22 mouse cellular contexts compared by ENCODE assay signal in genomic region chr10:105741736-105742135, GRCm38 (mm10).
A peak's percentile ranks its signal among the peaks of the same experiment; 100 is the strongest.
DNase-seq lines count a peak whose midpoint lies in the region; ATAC-seq and TF ChIP-seq lines count a peak whose summit lies in the region.
"Had no signal": no experiment of that assay in that cellular context is flagged by ENCODE, and none has a peak within 500 bp of the region (broad histone marks: within the 10 kb centered on the region; RNA-seq: fewer than 3 reads in every experiment).

No protein-coding gene starts in this region.

- no peak overlapping the region for H3K4me2 ChIP-seq in forebrain, embryonic 13.5 days
- no peak overlapping the region for H3K4me2 ChIP-seq in forebrain, embryonic 15.5 days (replicated peaks)
- H3K4me2 ChIP-seq in midbrain, embryonic 12.5 days (replicated peaks) = no peak overlapping the region
- no peak overlapping the region for H3K4me2 ChIP-seq in midbrain, embryonic 13.5 days (replicated peaks)
- H3K4me2 ChIP-seq in neural tube, embryonic 13.5 days = no peak overlapping the region
- H3K4me2 ChIP-seq in forebrain, postnatal 0 days (ENCODE audit: low read depth) = no peak overlapping the region
- H3K4me2 ChIP-seq: embryonic facial prominence, embryonic 13.5 days; heart, embryonic 11.5 days; heart, embryonic 15.5 days; hindbrain, embryonic 15.5 days had no signal

- H3K9me3 ChIP-seq in forebrain, embryonic 13.5 days (replicated peaks) = no peaks in the 10 kb centered on the region
- no peaks in the 10 kb centered on the region for H3K9me3 ChIP-seq in forebrain, embryonic 15.5 days
- H3K9me3 ChIP-seq in midbrain, embryonic 12.5 days = no peaks in the 10 kb centered on the region
- no peaks in the 10 kb centered on the region for H3K9me3 ChIP-seq in midbrain, embryonic 13.5 days
- no peaks in the 10 kb centered on the region for H3K9me3 ChIP-seq in neural tube, embryonic 13.5 days
- no peaks in the 10 kb centered on the region for H3K9me3 ChIP-seq in forebrain, postnatal 0 days (ENCODE audit: low read length)
- H3K9me3 ChIP-seq: embryonic facial prominence, embryonic 13.5 days; heart, embryonic 15.5 days; hindbrain, embryonic 15.5 days had no signal

- H3K9ac ChIP-seq in forebrain, embryonic 13.5 days = no peak overlapping the region
- no peak overlapping the region for H3K9ac ChIP-seq in forebrain, embryonic 15.5 days (replicated peaks)
- no peak overlapping the region for H3K9ac ChIP-seq in midbrain, embryonic 12.5 days (replicated peaks)
- no peak overlapping the region for H3K9ac ChIP-seq in midbrain, embryonic 13.5 days (replicated peaks)
- no peak overlapping the region for H3K9ac ChIP-seq in neural tube, embryonic 13.5 days
- no peak overlapping the region for H3K9ac ChIP-seq in forebrain, postnatal 0 days
- H3K9ac ChIP-seq: embryonic facial prominence, embryonic 13.5 days; heart, embryonic 15.5 days; hindbrain, embryonic 15.5 days had no signal

- H3K4me3 ChIP-seq in forebrain, embryonic 13.5 days = no peak overlapping the region
- H3K4me3 ChIP-seq in forebrain, embryonic 15.5 days = no peak overlapping the region
- H3K4me3 ChIP-seq in midbrain, embryonic 12.5 days = no peak overlapping the region
- H3K4me3 ChIP-seq in midbrain, embryonic 13.5 days (replicated peaks) = no peak overlapping the region
- no peak overlapping the region for H3K4me3 ChIP-seq in neural tube, embryonic 13.5 days
- no peak overlapping the region for H3K4me3 ChIP-seq in forebrain, postnatal 0 days (ENCODE audit: low read depth, low read length)
- H3K4me3 ChIP-seq: embryonic facial prominence, embryonic 13.5 days; heart, adult 2 months; heart, embryonic 15.5 days; hindbrain, embryonic 15.5 days had no signal

- H3K27me3 ChIP-seq in forebrain, embryonic 13.5 days = no peaks in the 10 kb centered on the region
- no peaks in the 10 kb centered on the region for H3K27me3 ChIP-seq in forebrain, embryonic 15.5 days
- no peaks in the 10 kb centered on the region for H3K27me3 ChIP-seq in midbrain, embryonic 12.5 days
- H3K27me3 ChIP-seq in midbrain, embryonic 13.5 days = no peaks in the 10 kb centered on the region
- no peaks in the 10 kb centered on the region for H3K27me3 ChIP-seq in neural tube, embryonic 13.5 days
- H3K27me3 ChIP-seq in forebrain, postnatal 0 days (ENCODE audit: insufficient read depth, low read length) = no peaks in the 10 kb centered on the region
- H3K27me3 ChIP-seq: CH12.LX; embryonic facial prominence, embryonic 13.5 days; heart, embryonic 15.5 days; hindbrain, embryonic 15.5 days had no signal

- WGBS in forebrain, embryonic 13.5 days = 33% methylated on average over 6 of the region's 6 CpGs
- WGBS in forebrain, embryonic 15.5 days = 31% methylated on average over 6 of the region's 6 CpGs
- WGBS in midbrain, embryonic 12.5 days = 70% methylated on average over 6 of the region's 6 CpGs
- WGBS in midbrain, embryonic 13.5 days = 57% methylated on average over 6 of the region's 6 CpGs
- WGBS in neural tube, embryonic 13.5 days = 55% methylated on average over 6 of the region's 6 CpGs
- WGBS in forebrain, postnatal 0 days = 34% methylated on average over 6 of the region's 6 CpGs

- TF ChIP-seq CTCF in forebrain, postnatal 0 days (IDR thresholded peaks at IDR 0.05; ENCODE audit: low read depth) = no peak

- H3K36me3 ChIP-seq in forebrain, embryonic 13.5 days (ENCODE audit: poor library complexity, severe bottlenecking) = no peaks in the 10 kb centered on the region
- no peaks in the 10 kb centered on the region for H3K36me3 ChIP-seq in forebrain, embryonic 15.5 days
- no peaks in the 10 kb centered on the region for H3K36me3 ChIP-seq in midbrain, embryonic 12.5 days
- no peaks in the 10 kb centered on the region for H3K36me3 ChIP-seq in midbrain, embryonic 13.5 days
- no peaks in the 10 kb centered on the region for H3K36me3 ChIP-seq in neural tube, embryonic 13.5 days
- no peaks in the 10 kb centered on the region for H3K36me3 ChIP-seq in forebrain, postnatal 0 days (ENCODE audit: insufficient read depth)
- H3K36me3 ChIP-seq: embryonic facial prominence, embryonic 13.5 days; heart, embryonic 15.5 days; hindbrain, embryonic 15.5 days had no signal

- peak; percentile 45; the same call in 1 of the 2 replicates for ATAC-seq in forebrain, embryonic 13.5 days
- ATAC-seq in forebrain, embryonic 15.5 days (replicated peaks) = no peak
- ATAC-seq in midbrain, embryonic 12.5 days (ENCODE audit: low FRiP score, low read depth) = 0 out of 2 replicates have a peak, but pooled peaks have one; percentile 19
- no peak for ATAC-seq in midbrain, embryonic 13.5 days
- 0 out of 2 replicates have a peak, but pooled peaks have one; percentile 43 for ATAC-seq in neural tube, embryonic 13.5 days (ENCODE audit: low read depth)
- peak; percentile 27; the same call in 1 of the 2 replicates for ATAC-seq in forebrain, postnatal 0 days
- ATAC-seq: activated CD4-positive, CD25-positive, alpha-beta regulatory T cell, adult 4 months; Patski had no signal

- DNase-seq in neural tube, embryonic 10.5 days (ENCODE audit: extremely low spot score, low spot score) = no peak
- DNase-seq in forebrain, postnatal 0 days = no peak
- no peak for DNase-seq in thymus, postnatal 4 days
- DNase-seq: adrenal gland, postnatal 14 days; cerebellum, adult 18-20 months; cerebellum, adult 9-11 months; cerebellum, postnatal 36 days; gastrocnemius, postnatal 14 days; heart, adult 2 months; kidney, adult 11 months had no signal

- no peak overlapping the region for H3K27ac ChIP-seq in forebrain, embryonic 13.5 days
- no peak overlapping the region for H3K27ac ChIP-seq in forebrain, embryonic 15.5 days (replicated peaks)
- H3K27ac ChIP-seq in midbrain, embryonic 12.5 days (replicated peaks) = no peak overlapping the region
- no peak overlapping the region for H3K27ac ChIP-seq in midbrain, embryonic 13.5 days
- no peak overlapping the region for H3K27ac ChIP-seq in neural tube, embryonic 13.5 days (replicated peaks)
- no peak overlapping the region for H3K27ac ChIP-seq in forebrain, postnatal 0 days (ENCODE audit: low read depth, low read length)
- H3K27ac ChIP-seq: embryonic facial prominence, embryonic 13.5 days; heart, adult 2 months; heart, embryonic 15.5 days; hindbrain, embryonic 15.5 days had no signal

- H3K4me1 ChIP-seq in forebrain, embryonic 13.5 days = no peaks in the 10 kb centered on the region; the same call in 1 of the 2 replicates
- no peaks in the 10 kb centered on the region for H3K4me1 ChIP-seq in forebrain, embryonic 15.5 days
- H3K4me1 ChIP-seq in midbrain, embryonic 12.5 days = no peaks in the 10 kb centered on the region
- no peaks in the 10 kb centered on the region for H3K4me1 ChIP-seq in midbrain, embryonic 13.5 days (replicated peaks)
- no peaks in the 10 kb centered on the region for H3K4me1 ChIP-seq in neural tube, embryonic 13.5 days (replicated peaks)
- H3K4me1 ChIP-seq in forebrain, postnatal 0 days (ENCODE audit: insufficient read depth) = no peaks in the 10 kb centered on the region
- H3K4me1 ChIP-seq: embryonic facial prominence, embryonic 13.5 days; heart, embryonic 15.5 days had no signal

Comparison
In these comparisons a context has a peak if more than half of its experiments do, and no peak if none do; other contexts are left out.
1. ATAC-seq: peak in forebrain, embryonic 13.5 days (single experiment), midbrain, embryonic 12.5 days (single experiment), neural tube, embryonic 13.5 days (single experiment) and forebrain, postnatal 0 days (single experiment); none in forebrain, embryonic 15.5 days (single experiment) and midbrain, embryonic 13.5 days (single experiment).